ENCODE assay signal across 8 mouse cellular contexts in genomic region chr1:92696848-92697247, GRCm38 (mm10). TPM values are rescaled to one million over a fixed set of nuclear protein-coding genes. Genes with fewer than 3 reads are reported as not detected.
A peak's percentile ranks its signal among the peaks of the same experiment; 100 is the strongest.
DNase-seq lines count a peak whose midpoint lies in the region; TF ChIP-seq lines count a peak whose summit lies in the region.

No protein-coding gene starts in this region.

- peaks cover 36% of the 10 kb centered on the region for H3K4me1 ChIP-seq in E14TG2a.4 (replicated peaks; ENCODE audit: low read depth, low read length)

- no peaks in the 10 kb centered on the region for H3K36me3 ChIP-seq in E14TG2a.4 (ENCODE audit: insufficient read depth, low read length)

- H3K4me3 ChIP-seq in E14TG2a.4 (replicated peaks; ENCODE audit: low read length): no peak overlapping the region

- intact Hi-C loops in gastrocnemius, postnatal 36 days (cut with DNase I): loop anchor here (2.0 to 5.0 kb wide), 4 partner anchors 75 to 200 kb away; no protein-coding TSS in a partner anchor

- peaks cover 10% of the 10 kb centered on the region; the same call in 1 of the 2 replicates for H3K27me3 ChIP-seq in E14TG2a.4 (ENCODE audit: insufficient read depth, low read length)

- peak; percentile 86 for DNase-seq in adrenal gland, adult 2 months
- peak; percentile 89 for DNase-seq in embryo, embryonic 10 days (ENCODE audit: low spot score)
- peak; percentile 69 to 72 for DNase-seq in gastrocnemius, postnatal 36 days
- DNase-seq in layer of hippocampus, adult 9-11 months: peak; percentile 70
- peak; percentile 79 for DNase-seq in lung, postnatal 36 days
- DNase-seq in right cerebral cortex, postnatal 25 days: peak; percentile 40
- DNase-seq in urinary bladder, postnatal 36 days (ENCODE audit: low spot score in 2 of 2): peak; percentile 54 to 71

- no peaks in the 10 kb centered on the region for H3K9me3 ChIP-seq in E14TG2a.4 (ENCODE audit: low read length)

- peak; percentile 80 for TF ChIP-seq CTCF in E14TG2a.4 (conservative IDR thresholded peaks at IDR 0.05; ENCODE audit: low read length)

RNA-seq across cellular contexts. Expression of gene Otos, which starts 48.2 kb away (rescaled TPM):
- not detected for total RNA-seq in adrenal gland, adult 2 months (2021)
- polyA plus RNA-seq in adrenal gland, adult 2 months (2012; rRNA removed): 0.47 and 0.74 TPM in 2 replicates
- not detected for total RNA-seq in gastrocnemius, postnatal 36 days (2021)

RNA-seq across cellular contexts. Expression of gene Cops9, which starts 55.1 kb away (rescaled TPM):
- total RNA-seq in adrenal gland, adult 2 months (2021): 100 to 1,000 TPM; 320 to 351 TPM
- polyA plus RNA-seq in adrenal gland, adult 2 months (2012; rRNA removed): 51.9 and 62.0 TPM in 2 replicates
- 100 to 1,000 TPM; 170 to 184 TPM for total RNA-seq in gastrocnemius, postnatal 36 days (2021)
